Mouse (Mus musculus) granulocyte monocyte progenitor cell, adult 5-6 weeks (primary cell): ENCODE measurements around the gene Eif3l. TPM values are rescaled to one million over a fixed set of nuclear protein-coding genes. Genes with fewer than 3 reads are reported as not detected.
A peak's percentile ranks its signal among the peaks of the same experiment; 100 is the strongest.

Source experiments
- ATAC-seq: replicated peaks from 2 replicates; pipeline ENCODE4 v1.8.0; 2016; ENCODE audit warnings: mild to moderate bottlenecking, moderate TSS enrichment, inconsistent platforms; ENCODE audit not compliant: poor library complexity, severe bottlenecking
- total RNA-seq, 2 experiments: library from RNA; stranded (forward) in 1 of 2; stranded (reverse) in 1 of 2; fragments of 200-712, 200-1000 nt in 1 of 2; fragments of >200 nt in 1 of 2; fragmentation: Nextera tagmentation in 1 of 2; gene quantifications; 2 replicates each; pipeline ENCODE4 v1.2.3; 2014 to 2017

Eif3l gene
- total RNA-seq, 2 experiments from 2014 or later: 235 to 310 TPM

- no peak for ATAC-seq
Measured at GRCm38 (mm10) chr15:79048186-79048585, 26.8 kb upstream of the Eif3l start.

- ATAC-seq: no peak
Measured at GRCm38 (mm10) chr15:79050160-79050845, 24.7 kb upstream of the Eif3l start.

GRCm38 (mm10) chr15:79050964-79051363, 24.0 kb upstream of the Eif3l start:
- ATAC-seq: no peak

- peak; percentile 57 for ATAC-seq
Measured at GRCm38 (mm10) chr15:79051461-79052360, 23.3 kb upstream of the Eif3l start.

GRCm38 (mm10) chr15:79052366-79052765, 22.6 kb upstream of the Eif3l start:
- ATAC-seq: no peak

- no peak for ATAC-seq
Measured at GRCm38 (mm10) chr15:79056601-79057000, 18.4 kb upstream of the Eif3l start.

DNA sequence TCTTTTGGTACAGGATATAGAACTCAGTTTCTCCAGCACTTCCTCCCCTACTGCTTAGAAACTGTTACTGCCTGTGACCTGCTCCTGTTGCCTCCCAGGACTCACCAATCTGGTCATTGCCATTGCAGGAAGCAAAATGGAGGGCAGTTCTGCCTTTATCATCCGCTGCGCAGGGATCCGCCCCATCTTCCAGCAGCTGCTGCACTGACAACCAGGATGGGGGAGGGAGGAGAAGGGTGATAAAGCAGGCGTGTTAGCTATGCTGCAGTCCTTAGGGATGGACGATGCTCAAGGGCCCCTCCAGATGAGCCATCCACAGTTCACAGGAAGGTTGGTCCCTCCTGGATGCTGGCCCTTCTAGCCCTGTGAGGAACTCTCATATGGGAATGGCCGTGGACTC, 17.1 kb upstream of the Eif3l start:
- ATAC-seq: no peak

- ATAC-seq: no peak
Measured at GRCm38 (mm10) chr15:79060887-79061565, 14.0 kb upstream of the Eif3l start.

DNA sequence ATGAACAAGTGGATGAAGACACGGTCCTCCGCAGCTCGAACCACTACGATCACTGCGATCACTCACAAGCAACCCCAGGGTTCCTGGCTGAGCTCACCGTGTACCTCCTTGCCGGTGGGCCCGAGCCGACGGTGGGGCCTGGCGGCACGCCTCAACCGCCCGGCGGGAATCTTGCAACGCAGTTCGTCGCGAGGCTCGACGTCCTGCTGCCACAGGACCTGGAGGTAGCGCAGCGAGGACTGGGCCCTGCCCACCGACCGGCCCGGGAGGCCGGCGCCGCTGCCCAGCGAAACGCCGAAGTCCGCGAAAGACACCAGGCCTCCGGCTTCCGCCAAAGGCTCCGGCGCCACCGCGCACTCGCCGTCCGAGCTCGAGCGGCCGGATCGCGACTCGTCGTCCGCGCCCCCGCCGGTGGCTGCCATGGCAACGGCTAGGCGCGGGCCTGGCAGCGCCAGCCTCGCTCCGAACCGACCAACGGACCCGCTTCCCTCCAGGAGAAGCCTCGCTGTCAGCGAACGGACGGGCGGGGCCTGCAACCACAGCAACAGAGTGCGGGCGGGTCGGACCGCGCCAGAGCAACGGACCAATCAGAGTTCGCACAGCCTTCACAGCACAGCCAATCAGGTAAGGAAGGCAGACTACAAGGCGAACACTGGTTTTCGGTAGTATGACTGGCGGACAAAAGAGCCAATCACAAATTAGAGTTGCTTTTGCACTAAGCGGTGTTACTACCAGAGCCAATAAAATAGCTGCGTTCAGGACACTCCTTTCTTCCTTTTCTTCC, 12.4 kb upstream of the Eif3l start, which contains the start of gene Ankrd54:
Ankrd54 (minus strand) TSS at position 518 of the 784 bp plus-strand sequence.
- peak; percentile 98 for ATAC-seq

DNA sequence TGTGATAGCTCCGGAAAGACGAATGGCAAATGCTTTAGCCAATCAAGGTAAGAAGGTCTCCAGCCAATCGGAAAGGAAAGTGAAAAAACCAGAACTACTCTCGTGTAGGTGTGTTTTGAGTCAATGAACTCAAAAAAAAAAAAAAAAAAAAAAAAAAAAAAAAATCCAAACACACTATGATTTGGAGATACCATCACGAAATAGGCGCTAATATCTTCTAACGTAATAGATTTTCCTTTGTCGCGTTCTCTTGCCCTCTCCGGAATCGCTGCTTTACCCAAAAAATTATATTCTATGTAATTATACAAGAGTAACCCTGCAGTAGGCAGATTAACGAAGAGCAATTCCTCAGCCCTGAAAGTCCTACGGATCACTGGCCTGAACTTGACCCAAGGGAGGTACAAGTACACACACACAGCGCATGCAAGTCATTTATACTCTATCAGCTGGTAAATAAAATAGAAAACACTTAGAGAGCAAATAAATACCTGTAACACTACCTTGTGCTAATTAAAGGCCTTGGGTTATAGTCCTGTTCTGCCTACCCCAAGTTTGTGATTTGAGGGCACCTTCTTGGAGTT, 11.7 kb upstream of the Eif3l start:
- no peak for ATAC-seq

GRCm38 (mm10) chr15:79065086-79065770, 9.8 kb upstream of the Eif3l start:
- no peak for ATAC-seq

GRCm38 (mm10) chr15:79066276-79066675, 8.7 kb upstream of the Eif3l start:
- ATAC-seq: no peak

DNA sequence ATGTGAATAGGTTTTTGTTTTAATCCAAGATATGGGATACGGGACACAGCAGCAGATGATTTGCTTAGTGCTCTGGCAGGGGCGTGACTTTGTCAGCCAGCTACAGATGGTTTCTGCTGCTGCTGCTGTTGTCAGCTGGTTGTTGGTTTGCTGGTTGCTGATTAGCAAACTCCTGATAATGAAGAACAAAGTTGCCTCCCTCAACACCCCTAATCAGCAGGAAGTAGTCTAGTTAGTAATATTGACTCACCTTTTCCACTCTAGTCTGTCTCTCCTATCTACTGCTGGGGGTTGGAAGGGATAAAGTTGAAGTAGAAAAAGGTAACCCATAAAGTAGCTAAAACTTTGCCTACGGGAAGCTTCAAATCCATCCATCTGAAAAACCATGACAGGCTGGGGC, 7.3 kb upstream of the Eif3l start:
- ATAC-seq: no peak

GRCm38 (mm10) chr15:79068416-79068815, 6.6 kb upstream of the Eif3l start:
- no peak for ATAC-seq

GRCm38 (mm10) chr15:79071117-79072039, 3.6 kb upstream of the Eif3l start:
- no peak for ATAC-seq

- ATAC-seq: no peak
Measured at GRCm38 (mm10) chr15:79073752-79074151, 1.2 kb upstream of the Eif3l start.

DNA sequence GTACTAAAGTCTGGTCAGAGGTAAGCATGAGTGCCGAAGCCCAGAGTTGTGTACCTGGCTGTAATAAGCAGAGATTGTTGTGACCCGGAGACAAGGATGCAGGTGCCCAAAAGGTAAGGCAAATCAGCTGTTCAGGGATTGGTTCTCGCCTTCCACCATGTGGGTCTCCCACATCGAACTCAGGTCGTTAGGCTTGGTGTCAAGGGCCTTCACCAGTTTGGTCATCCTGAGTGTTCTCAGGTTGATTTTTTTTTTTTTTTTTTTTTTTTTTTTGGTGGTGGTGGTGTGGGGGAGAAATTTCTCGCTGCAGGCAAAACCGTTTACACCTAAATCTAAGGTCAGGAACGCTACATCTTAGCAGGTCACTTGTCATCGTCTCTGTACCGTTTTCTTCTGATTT, 533 bp upstream of the Eif3l start:
- ATAC-seq: no peak

GRCm38 (mm10) chr15:79075658-79076365, 833 bp downstream of the Eif3l start:
- ATAC-seq: no peak
